Mouse (Mus musculus): ENCODE results near the gene Zbtb41. TPM values are rescaled to one million over a fixed set of nuclear protein-coding genes. Genes with fewer than 3 reads are reported as not detected.

Gene Zbtb41
- polyA plus RNA-seq, 1 experiment from 2014 or later = 3.6 TPM

- Histone ChIP-seq H3K4me2 (replicated peaks; ENCODE audit: low read depth) (no peak within 1 kb of the TSS), H3K36me3 (ENCODE audit: control insufficient read depth, insufficient read depth, low read length) (no peaks in the 10 kb centered on the region), H3K27me3 (ENCODE audit: control insufficient read depth, insufficient read depth, low read length) (no peaks in the 10 kb centered on the region), H3K27ac (replicated peaks) (no peak within 1 kb of the TSS), H3K4me3 (ENCODE audit: low read depth, low read length) (no peak within 1 kb of the TSS), H3K9me3 (ENCODE audit: control insufficient read depth, low read length) (no peaks in the 10 kb centered on the region), H3K4me1 (replicated peaks; ENCODE audit: control insufficient read depth, insufficient read depth) (no peaks in the 10 kb centered on the region), H3K9ac (ENCODE audit: low read length) (no peak within 1 kb of the TSS)
- TF ChIP-seq EP300 (optimal IDR thresholded peaks at IDR 0.05) (no peak), CTCF (IDR thresholded peaks at IDR 0.05; ENCODE audit: low read depth) (no peak)
- WGBS = 73% methylated on average over 3 of the region's 3 CpGs
- no peak for DNase-seq (ENCODE audit: low spot score)
- ATAC-seq (ENCODE audit: low FRiP score, low TSS enrichment) = no peak
Observed at GRCm38 (mm10) chr1:139501258-139501752, 79.2 kb downstream of the Zbtb41 start, which contains the start of gene F13b. TSS of gene F13b (plus strand) at chr1:139501702.

Other genes with a start within 250 kb of the Zbtb41 start
- 0.04 and 0.10 TPM in 2 replicates for gene Crb1, start 45.2 kb upstream of the Zbtb41 start, polyA plus RNA-seq (2015; fragmentation: Nextera tagmentation; extraction: Ambion mirVana)
- gene Aspm, start 32.5 kb downstream of the Zbtb41 start, polyA plus RNA-seq (2015; fragmentation: Nextera tagmentation; extraction: Ambion mirVana) = 2.2 and 3.3 TPM in 2 replicates
- gene F13b, start 79.4 kb downstream of the Zbtb41 start, polyA plus RNA-seq (2015; fragmentation: Nextera tagmentation; extraction: Ambion mirVana) = 0.08 and 0.19 TPM in 2 replicates
- 0.08 TPM in 1 of 2 replicates, not detected in the other for gene Cfhr1, start 138.0 kb downstream of the Zbtb41 start, polyA plus RNA-seq (2015; fragmentation: Nextera tagmentation; extraction: Ambion mirVana)

Measured in stomach, postnatal 0 days (tissue).